Mouse (Mus musculus) thymus, postnatal 10 days (tissue): ENCODE data around the gene Kif1a.
A peak's percentile ranks its signal among the peaks of the same experiment; 100 is the strongest.

ENCODE experiments used
- DNase-seq, 2 experiments: peaks; one replicate each; pipeline ENCODE4 v3.0.0; 2021; ENCODE audit warnings: low spot score in 2 of 2

The Kif1a gene

DNA sequence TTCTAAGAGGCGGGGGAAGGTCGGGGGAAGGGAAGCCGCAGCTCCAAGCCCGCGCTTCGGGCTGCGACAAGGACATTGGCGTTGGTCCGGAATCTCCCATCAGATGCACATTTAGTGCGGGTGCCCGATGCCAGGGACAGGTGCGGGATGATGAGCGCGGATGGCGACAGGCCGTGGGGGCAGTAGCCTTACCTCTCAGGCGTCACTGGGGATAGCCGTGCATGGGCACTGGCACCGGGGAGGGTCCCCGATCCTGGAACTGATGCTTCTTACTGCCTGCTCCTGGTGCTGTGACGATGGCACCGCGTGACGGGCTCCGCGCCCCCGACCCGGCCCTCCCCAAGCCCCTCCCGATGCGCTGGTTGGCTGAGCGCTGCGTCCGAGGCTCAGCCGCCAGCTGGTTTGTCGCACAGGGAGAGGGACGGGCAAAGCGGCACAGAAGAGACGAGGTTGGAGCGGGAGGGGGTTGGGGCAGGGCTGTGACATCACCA, at the start of gene Kif1a:
Gene Kif1a (minus strand): TSS at position 381 of the 491 bp plus-strand sequence.
- DNase-seq: no peak

GRCm38 (mm10) chr1:93150907-93151661, 49.3 kb upstream of the Kif1a start:
- DNase-seq: no peak

GRCm38 (mm10) chr1:93144176-93144575, 42.4 kb upstream of the Kif1a start:
- DNase-seq: no peak

DNA sequence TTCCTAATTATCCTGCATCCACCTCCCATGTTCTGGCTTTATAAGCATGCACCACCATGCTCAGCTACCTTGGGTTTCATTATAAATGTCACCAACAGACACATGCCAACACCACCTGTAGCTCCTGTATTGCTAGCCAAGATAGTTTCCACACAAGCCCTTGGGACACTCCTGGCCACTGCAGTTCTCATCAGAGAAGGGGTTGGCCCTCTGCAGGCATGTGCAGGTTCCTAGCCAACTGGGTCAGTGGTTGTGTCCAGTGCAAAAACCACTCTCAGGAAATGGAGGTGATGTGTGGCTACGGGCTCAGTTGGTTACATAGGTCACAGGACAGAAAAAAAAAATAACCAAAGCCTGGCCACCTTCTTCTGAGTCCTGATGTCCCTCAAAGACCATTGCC, 41.1 kb upstream of the Kif1a start:
- no peak for DNase-seq

DNA sequence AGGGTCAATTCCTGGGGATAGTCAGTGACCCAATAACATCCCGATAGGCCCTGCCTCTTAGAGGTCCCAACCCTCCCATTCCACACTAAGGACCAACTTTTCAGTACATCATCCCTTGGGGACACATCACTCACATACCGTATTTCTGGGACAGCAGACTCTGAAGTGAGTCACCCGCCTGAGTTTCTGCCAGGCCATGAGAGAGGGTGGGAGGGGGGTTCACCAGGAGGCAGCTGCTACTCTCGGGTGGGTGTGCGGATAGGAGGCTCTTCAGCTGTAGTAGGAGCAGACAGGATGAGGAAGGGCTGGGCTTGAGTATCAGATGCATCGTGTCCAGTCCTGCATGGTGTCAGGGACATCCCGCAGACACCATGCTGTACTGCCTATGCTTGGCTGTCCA, 38.0 kb upstream of the Kif1a start:
- no peak for DNase-seq

DNA sequence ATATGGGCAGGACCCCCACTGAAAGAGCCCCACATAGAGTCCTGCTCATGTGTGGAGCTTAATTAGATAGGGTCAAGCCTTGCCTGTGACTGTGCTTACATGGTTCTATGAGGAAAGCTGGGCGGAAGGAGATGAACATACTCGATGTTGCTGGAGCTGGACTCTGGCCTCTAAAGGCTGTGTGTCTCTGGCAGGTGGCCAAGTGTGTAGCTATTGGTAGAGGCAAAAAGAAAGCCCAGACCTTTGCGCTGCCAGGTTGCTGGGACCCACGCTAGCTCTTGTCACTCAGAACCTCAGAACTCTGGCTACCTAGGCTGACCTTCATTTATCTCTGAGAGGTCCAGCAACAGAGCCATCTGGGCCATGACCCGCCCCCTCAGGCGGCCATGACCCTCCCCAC, 36.8 kb upstream of the Kif1a start:
- no peak for DNase-seq

DNA sequence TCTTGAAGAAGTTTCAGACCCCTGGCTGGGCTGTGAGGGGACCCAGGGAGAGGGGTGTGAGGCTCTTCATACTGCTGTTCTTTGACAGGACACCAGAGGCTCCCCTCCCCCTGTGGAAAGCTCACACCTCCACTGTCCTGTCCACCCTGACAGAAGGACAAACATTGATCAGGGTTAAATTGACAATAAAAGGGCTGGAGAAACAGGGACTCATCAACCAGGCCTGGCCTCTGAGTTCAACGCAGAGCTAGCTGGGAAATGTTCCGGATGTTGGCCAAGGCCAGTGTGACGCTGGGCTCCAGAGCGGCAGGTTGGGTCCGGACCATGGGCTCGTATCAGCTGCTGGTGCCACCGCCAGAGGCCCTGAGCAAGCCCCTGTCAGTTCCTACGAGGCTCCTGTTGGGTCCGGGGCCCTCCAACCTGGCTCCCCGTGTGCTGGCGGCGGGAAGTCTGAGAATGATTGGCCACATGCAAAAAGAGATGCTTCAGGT, 33.3 kb upstream of the Kif1a start, which contains the start of gene Agxt:
Gene Agxt (plus strand): TSS at position 205 of the 491 bp plus-strand sequence.
- DNase-seq: no peak

GRCm38 (mm10) chr1:93132676-93133075, 30.9 kb upstream of the Kif1a start:
- no peak for DNase-seq

DNA sequence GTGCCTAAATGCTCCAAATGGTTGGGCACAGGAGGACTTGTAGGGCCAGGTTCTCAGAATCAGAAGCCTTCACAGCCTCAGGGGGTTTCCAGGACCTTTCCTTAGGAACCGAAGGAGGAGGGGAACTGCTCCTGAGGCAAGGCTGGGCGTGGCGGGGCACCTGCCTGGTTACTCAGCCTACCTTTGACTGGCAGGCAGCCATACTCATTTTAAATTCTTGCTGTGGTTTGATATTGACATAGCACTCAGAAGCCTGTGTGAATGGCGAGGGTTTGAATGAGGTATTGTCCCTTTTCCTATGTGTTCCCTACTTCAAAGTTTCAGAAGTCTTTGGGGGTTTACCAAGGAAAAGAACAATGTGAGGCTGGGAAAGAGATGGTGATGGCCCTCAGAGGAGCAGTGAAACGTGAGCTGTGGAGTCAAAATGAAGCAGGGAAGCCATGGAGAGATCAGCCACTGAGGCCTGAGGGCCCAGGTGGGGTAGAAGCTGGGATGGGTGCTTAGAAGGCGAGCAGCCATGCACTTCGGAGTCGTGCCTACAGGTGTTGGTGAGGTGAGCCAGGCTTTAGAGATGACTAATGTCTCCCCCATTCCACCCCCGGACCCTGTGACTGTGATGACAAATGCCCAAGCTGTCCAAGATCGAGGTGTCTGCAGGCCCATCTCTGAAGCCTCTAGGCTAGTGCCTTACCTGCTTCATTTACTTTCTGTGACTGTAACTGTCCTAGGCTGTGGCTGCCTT, 28.7 kb upstream of the Kif1a start:
- no peak for DNase-seq

DNA sequence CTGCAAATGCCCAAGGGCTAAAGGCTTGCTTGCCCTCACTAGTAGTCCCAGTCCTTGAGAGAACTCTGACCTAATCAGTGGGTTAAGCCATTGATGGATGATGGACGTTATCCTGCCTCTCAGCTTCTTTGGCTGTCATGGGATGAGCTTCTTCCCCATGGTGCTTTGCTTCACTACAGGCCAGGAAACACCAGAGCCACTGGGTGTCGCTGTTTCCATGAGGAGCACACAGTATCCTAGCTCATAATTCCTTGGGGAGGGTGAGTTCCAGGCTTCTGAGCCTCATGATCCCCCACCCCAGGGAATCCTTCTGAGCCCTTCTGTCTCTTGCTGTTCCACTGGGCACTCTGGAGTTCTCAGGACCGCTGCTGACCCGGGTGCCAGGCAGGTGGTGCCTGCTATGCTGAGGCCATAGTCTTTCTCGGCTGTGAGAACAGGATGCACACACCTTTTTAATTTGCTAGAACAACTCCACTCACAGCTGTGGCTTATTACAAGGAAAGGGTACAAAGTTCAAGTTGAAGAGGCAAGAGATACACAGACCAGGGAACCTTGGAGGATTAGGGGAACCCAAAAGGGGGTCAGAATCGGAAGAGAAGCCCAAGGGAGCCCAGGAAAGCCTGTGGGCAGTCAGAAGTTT, 27.1 kb upstream of the Kif1a start:
- DNase-seq: no peak

- DNase-seq: no peak
Measured at GRCm38 (mm10) chr1:93128209-93128608, 26.5 kb upstream of the Kif1a start.

- no peak for DNase-seq
Measured at GRCm38 (mm10) chr1:93125256-93125655, 23.5 kb upstream of the Kif1a start.

DNA sequence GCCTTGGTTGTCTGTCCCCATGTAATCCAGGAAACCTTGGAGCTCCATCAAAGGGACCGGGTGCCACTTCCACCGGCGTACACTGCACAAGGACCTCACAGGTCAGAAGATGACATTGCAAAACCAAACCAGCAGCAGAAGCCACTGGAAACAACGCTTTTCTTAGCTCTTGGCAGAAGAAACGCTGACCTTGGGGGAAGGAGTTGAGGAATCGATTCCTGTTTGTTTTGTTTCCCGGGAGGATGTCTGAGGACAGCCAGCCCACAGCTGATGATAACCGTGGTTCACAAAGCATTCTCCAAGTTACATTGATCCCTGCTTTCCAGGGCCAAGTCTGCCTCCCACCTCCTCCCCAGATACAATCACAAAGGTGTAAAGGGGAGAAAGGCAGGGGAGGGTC, 22.3 kb upstream of the Kif1a start:
- DNase-seq: no peak

DNA sequence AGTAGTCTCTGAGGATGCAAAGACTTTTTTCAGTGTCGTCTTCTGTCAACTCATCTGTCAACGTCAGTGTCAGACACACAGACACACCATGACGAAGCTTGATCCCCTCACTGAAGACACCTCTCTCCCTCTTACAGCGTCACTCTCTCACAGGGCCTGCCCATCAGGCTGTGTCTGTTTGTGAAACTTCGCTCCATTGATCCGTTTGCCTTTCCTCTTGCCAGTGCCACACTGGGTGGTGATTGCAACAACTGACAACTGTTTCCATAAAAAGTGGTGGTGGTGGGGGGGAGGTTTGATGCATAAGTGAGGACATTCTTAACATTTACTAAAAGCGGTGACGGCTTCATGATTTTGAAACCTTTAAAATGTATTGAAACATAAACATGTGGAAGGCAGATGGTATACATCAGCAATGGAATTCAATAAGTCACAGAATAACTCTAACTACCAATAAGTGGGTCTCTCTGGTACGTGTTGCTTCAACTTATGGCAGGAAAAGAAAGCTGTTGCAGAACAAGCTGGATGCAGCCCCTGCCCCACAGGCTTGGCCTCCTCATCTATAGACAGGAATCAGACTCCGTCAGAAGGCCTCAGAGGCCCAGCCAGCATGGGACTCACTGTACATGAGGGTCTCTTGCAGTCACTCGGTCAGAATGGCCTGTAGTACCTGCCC, 21.6 kb upstream of the Kif1a start:
- no peak for DNase-seq

- no peak for DNase-seq
Measured at GRCm38 (mm10) chr1:93118816-93119215, 17.1 kb upstream of the Kif1a start.

- no peak for DNase-seq
Measured at GRCm38 (mm10) chr1:93115471-93115870, 13.7 kb upstream of the Kif1a start.

- peak; percentile 44 to 45 for DNase-seq
Measured at GRCm38 (mm10) chr1:93114713-93115463, 13.1 kb upstream of the Kif1a start.

GRCm38 (mm10) chr1:93102700-93103099, 949 bp upstream of the Kif1a start:
- DNase-seq: no peak

GRCm38 (mm10) chr1:93100576-93101491, 917 bp downstream of the Kif1a start:
- DNase-seq: no peak

GRCm38 (mm10) chr1:93100243-93100575, 1.5 kb downstream of the Kif1a start:
- DNase-seq: no peak
